Mouse (Mus musculus): ENCODE data around the gene Dnajc30.

Dnajc30 gene

DNA sequence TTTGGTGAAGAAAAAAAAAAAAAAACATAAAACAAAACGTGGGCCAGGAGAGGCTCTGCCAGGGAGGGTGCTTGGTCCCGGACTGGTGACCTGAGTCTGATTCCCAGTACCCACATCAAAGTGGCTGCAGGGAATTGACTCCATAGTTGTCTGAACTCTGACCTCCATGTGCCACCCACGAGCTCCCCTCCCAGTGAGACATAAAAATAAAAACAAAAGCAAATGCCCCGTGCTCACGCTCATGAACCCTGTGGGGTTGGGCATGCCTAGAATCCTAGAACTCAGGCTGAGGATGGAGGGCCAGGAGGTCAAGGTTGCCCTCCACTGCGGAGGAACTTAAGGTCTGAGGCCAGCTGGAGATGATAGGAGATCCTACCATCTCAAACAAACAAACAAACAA is 45.0 kb downstream of the Dnajc30 start:
- no peak for DNase-seq (ENCODE audit: low spot score in 2 of 2)

GRCm38 (mm10) chr5:135109426-135109825 is 45.4 kb downstream of the Dnajc30 start:
- no peak for DNase-seq (ENCODE audit: low spot score in 2 of 2)

- no peak for DNase-seq (ENCODE audit: low spot score in 2 of 2)
These were observed 46.0 kb downstream of the Dnajc30 start for GRCm38 (mm10) chr5:135109976-135110375.

DNA sequence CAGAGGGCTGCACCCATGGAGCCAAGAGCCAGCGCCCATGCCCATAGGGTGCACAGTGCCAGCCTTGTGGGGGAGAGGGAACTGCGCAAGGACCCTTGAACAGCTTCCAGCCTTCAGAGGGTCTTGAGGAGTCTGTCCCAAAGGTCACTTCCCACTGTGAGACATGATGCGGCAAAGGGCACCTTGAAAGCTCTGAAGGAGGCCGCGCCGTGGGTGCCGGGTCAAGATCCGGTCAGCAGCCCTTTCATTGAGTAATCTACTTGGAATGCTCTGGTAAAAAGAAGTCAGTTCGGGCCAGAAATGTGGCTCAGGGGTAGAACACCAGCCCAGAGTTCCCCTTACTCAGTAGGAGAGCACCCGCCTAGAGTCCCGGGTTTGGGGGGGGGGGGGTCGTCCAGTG is 49.8 kb downstream of the Dnajc30 start:
- no peak for DNase-seq (ENCODE audit: low spot score in 2 of 2)

- DNase-seq (ENCODE audit: low spot score in 2 of 2) = no peak
These were observed 51.2 kb downstream of the Dnajc30 start for GRCm38 (mm10) chr5:135115241-135115640.
